Mouse (Mus musculus) hindbrain, embryonic 14.5 days (tissue): ENCODE measurements around the gene Atxn10. TPM values are rescaled to one million over a fixed set of nuclear protein-coding genes. Genes with fewer than 3 reads are reported as not detected.

Source experiments
- polyA plus RNA-seq: library from polyadenylated mRNA; unstranded; fragments of >200 nt; fragmentation: Nextera tagmentation; extraction: Ambion mirVana; gene quantifications from 2 replicates; pipeline ENCODE4 v1.2.1, GENCODE M21; 2014

The Atxn10 gene
- polyA plus RNA-seq, 1 experiment from 2014 or later = 534 TPM

Other genes starting within 250 kb of the Atxn10 start
- 0.08 TPM in 2 replicates for gene Smc1b, start 204.3 kb upstream of the Atxn10 start, polyA plus RNA-seq
- 0.48 and 1.1 TPM in 2 replicates for gene Ribc2, start 204.2 kb upstream of the Atxn10 start, polyA plus RNA-seq
- gene Fbln1, start 130.3 kb upstream of the Atxn10 start, polyA plus RNA-seq = 51.0 and 54.2 TPM in 2 replicates
- not detected in 2 replicates for gene 7530416G11Rik, start 167.0 kb downstream of the Atxn10 start, polyA plus RNA-seq
- gene Wnt7b, start 246.2 kb downstream of the Atxn10 start, polyA plus RNA-seq = 28.1 and 30.8 TPM in 2 replicates